Mouse (Mus musculus): ENCODE measurements around the gene Scai. TPM values are rescaled to one million over a fixed set of nuclear protein-coding genes. Genes with fewer than 3 reads are reported as not detected.

Gene Scai
- 10 to 100 TPM in 2 of 4 experiments, 1 to 10 TPM in 2; 7.0 to 17.9 (median 13.1) TPM for total RNA-seq (2022)

DNA sequence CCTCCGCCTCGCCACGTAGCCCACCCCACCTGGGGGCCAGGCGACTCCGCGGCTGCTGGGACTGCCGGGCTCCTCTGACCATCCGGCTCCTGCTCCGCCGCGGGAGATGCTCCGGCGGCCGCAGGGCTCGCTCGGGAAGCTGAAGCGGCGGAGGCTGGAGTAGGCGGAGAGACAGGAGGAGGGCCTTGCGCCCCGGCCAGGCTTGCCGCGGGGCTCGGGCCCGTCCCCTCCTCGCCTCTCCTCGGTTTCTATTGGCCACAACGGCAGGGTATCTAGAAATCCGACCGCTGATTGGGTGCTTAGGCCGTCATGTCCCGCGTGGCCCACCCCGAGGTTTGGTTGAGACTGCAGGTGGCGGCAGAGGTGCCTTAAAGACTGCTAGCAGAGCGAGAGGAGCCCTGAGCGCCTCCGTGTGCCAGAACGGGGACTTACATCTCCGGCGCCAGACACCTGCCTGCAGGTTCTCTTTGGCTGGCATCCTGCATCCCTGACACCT, at the start of gene Scai:
TSS of gene Scai (minus strand) at position 174 of the 496 bp plus-strand sequence.
- DNase-seq, result peak; percentile 99

GRCm38 (mm10) chr2:39226731-39227130, 36.2 kb upstream of the Scai start:
- DNase-seq, result no peak

- DNase-seq, result peak; percentile 95
Observed at GRCm38 (mm10) chr2:39226019-39226640, 35.6 kb upstream of the Scai start, which contains the start of gene Ppp6c. Gene Ppp6c (minus strand): TSS chr2:39226451.

DNA sequence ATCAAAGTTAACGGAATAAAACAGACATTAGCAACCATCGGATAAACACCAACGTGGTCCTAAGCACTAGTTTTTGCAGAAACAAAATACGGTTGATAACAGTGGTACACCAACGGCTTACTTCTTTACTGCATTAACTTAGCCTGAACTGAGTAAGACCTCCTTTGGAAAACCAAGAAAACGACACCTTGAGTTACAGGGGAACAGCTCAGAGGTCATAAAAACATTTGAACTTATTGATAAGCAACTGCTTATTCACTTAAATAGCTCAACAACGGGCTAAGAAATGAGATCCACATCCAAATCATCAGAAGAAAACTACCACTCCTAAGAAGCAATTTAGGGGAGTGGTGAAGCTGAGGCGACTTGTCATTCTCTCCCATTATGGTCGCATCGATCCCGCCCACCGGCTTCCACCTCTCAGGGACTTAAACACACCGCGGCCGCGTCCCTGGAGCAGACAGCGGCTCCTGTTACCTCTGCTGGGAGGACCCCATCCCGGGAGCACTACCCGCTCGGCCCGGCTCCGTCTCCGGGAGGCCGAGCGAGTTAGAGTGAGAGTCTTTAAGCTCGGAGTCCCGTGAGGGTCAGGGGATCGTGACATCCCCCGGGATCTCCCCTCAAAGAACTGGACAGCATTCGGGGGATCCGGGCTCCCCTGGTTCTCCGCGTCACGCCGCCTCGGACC, 34.9 kb upstream of the Scai start:
- peak; percentile 40 for DNase-seq

- DNase-seq, result no peak
Observed at GRCm38 (mm10) chr2:39224621-39225020, 34.1 kb upstream of the Scai start.

GRCm38 (mm10) chr2:39220010-39220409, 29.5 kb upstream of the Scai start:
- no peak for DNase-seq

DNA sequence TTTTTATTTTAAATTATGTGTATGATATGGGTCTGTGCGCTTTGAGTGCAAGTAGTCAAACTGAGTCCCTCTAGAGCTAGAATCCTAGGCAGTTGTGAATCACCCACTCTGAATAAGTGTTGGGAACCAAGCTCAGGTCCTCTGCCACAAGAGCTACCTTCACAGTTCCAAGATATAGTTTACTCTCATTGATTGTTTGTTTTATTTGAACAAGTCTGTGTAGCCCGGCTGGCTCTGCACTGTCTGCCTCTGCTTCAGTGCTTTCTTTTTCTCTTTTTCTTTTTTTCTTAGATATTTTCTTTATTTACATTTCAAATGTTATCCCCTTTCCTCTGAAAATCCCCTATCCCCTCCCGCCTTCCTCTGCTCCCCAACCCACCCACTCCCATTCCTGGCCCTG, 28.5 kb upstream of the Scai start:
- no peak for DNase-seq

DNA sequence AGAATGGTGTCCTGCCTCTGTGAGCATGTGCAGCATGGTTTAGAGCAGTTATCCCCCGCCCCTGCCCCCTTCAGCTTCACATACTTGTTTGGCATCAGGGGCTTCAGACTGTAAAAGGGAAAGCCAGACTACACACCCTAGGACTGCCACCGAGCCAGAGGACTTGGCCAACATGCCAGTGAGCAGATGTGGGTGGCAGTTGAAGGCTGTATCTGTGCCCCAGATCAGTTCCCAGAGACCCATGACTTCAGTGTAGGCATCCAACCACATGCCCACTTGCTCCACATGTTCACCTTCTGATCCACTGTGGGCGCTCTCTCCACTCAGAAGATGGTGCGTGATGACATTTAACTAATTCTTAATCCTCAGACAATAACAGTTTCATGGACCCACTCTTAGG, 26.6 kb upstream of the Scai start:
- no peak for DNase-seq

DNA sequence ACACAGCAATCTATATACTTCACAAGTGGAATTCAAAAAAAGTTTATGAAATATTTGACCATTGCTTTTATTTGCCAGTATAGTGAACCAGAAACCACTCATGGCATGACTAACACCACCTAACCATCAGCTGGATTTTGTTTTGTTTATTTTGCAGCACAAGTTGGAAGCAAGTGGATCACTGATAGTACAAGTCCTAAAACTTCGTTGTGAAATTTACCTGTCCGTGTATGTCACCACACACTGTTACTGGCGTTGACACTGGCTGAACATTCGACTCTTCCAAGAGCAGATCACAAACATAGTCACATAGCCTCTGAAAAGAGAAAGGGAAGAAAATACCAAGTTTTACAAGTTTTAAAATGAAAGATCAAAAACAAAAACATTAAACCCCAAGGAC, 20.2 kb upstream of the Scai start:
- DNase-seq, result no peak

GRCm38 (mm10) chr2:39203359-39203758, 12.8 kb upstream of the Scai start:
- DNase-seq, result no peak

DNA sequence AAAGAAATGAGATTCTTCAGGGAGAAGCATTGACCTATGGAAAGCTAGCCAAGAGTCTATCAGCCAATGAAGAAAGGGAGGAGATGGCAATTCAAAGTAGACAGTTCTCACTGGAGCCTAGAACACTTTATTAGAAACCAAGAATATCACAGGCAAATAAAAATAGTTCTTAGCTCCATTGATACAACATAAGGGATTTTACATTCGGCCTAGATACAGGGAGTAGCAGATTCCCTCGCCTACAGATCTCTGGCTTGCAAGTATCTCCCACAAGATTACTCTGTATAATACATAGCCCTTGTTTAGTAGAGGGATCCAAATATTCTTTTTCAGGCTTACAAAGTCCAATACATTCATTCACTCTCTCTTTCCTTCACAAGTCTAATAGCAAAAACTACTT, 4.3 kb upstream of the Scai start:
- no peak for DNase-seq

DNA sequence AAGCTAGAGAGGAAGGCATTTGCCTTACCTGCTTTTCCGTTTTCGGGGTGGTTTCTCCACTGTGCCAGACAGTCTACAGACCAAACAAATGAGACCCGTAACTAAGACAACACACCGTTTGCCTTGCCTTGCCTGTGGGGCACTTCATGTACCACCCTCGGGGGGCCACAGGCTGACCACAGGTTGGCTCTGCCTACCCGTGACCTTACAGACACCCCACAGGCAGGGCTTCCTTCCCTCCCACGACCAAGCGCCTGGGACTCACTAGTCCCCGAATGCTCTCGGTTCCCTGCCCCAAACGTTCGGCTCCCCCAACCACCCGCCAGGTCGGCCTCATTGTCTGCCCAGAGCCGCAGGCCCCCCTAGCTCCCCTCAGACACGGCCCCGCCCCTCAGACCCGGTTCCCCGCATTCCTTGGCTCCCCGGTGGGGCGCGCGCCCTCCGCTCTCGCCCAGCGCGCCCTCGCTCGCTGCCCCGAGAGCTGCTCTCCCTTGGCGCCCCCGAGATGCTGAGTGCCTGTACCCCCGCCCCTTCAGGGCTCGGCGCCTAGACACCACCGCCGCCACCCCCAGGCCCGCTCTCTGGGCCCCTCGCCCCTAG, 473 bp downstream of the Scai start:
- DNase-seq, result no peak

- no peak for DNase-seq
Observed at GRCm38 (mm10) chr2:39185942-39186341, 4.6 kb downstream of the Scai start.

DNA sequence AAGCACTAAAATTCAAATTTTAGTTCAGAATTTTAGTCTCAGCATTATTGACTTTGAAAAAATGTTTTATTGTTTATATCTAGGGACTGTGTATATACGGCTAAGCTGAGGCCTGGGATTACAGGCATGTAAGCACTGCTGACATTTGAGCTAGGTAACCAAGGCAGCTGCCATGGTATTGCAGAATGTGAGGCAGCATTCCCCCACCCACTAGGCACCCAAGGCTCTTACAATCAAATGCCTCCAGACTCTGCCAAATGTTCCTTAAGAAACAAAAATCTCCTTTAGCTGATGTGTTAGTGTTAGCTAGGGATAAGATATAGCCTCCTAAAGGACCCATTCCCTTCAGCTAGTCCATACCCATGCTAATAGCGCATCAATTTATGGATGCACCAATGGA, 6.9 kb downstream of the Scai start:
- no peak for DNase-seq

DNA sequence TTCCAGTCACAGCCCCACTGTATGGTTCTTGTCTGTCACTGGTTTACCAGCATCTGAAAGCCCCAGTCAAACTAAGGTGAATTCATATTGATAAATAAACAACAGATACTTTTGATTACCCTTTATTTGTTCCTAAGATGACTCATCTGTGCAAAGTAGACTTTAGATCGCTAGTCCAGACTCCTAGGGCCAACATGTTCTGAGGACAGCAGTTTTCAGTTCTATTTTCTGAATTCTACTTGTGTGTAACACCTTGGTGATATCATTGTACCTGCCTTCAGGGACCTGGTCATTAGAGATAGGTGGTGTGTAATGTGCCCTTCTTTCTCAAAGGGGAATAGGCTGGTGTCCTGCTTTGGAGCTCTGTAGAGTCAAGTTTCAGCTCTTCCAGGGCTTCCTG, 29.5 kb downstream of the Scai start:
- no peak for DNase-seq

DNA sequence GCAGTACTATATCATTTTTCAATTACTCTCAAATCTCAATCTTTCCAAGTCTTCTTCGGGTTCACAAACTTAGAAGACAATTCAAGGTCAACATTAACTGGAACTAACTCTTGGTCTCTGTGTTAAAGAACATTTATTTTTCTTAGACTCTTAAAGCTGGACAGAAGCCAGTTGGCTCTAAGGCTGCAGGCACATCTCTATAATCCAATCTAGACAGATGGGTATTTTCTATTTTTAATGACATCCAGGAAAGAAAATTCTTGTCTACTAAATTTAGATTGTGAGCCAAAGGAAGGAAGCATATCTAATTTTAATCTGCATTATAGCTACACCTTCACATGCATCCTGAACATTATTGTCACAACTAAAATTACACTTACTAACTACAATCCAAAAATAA, 32.6 kb downstream of the Scai start:
- DNase-seq, result no peak

DNA sequence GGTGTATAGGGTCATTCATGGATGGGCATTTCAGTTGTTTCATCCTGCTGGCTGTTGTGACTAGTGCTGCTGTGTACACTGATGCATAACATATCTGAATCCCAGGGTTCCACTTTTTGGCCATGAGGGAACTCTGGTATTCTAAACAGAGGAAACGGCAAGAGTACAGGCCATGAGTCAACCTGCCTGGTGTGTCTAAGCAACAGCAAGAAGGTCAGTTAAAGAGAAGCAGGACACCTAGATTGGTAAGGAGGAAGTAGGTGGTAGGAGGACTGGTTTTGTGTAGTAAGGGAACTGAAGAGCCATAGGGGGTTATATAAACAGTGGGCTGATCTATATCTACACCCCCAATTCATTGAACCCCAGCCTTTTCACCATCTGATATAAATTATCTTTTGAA, 33.7 kb downstream of the Scai start:
- DNase-seq, result no peak

DNA sequence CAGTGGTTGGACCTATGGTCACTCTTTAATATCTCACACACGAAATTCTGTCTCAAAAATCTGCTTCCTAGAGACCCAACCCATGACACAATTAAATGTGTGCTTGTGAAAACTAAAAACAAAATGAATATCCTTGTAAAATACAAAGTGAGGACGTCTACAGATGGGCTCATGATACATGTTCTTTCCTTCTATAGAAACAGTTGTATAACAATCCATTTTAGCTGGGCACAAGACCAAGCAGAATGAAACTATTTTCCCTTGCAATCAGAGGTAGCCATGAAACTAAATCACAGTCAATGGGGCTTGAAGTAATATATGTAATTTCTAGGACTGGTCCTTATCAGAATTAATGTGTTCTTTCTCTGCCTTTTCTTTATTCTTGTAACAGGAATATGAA, 39.6 kb downstream of the Scai start:
- no peak for DNase-seq

DNA sequence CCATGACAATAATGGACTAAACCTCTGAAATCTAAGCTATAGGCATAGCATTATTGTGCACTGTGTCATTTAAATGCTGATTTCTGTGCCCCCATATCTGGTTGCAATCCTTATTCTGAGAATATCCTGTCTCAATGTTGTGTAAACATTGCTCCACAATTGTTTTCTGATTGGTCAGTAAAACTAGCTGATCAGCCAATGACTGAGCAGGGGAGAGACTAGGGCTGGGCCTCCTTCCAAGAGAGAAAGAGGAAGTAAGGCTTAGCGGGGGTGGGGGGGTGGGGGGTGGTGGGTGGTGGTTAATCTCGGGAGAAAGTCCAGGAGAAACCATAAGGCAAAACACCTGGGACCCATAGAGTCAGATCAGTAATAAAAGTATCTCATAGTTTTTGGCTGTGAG, 42.5 kb downstream of the Scai start:
- no peak for DNase-seq

DNA sequence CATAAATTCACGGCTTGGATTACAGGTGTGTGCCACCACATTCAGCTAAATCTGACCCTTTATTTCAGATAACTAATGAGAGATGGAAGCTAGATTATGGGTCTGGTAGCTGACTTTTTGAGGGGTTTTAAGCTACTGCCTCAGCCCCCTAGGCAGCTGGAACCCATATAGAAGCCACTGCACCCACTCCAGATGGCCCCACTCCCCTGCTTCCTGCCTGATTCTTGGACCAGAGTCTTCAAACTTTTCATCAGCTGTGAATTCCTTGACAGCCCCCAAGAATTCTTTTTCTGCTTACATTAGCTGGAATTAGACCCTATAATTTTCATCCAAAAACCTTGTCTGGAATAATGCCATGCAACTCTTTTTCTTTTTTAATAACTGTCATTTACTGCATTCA, 44.1 kb downstream of the Scai start:
- no peak for DNase-seq

DNA sequence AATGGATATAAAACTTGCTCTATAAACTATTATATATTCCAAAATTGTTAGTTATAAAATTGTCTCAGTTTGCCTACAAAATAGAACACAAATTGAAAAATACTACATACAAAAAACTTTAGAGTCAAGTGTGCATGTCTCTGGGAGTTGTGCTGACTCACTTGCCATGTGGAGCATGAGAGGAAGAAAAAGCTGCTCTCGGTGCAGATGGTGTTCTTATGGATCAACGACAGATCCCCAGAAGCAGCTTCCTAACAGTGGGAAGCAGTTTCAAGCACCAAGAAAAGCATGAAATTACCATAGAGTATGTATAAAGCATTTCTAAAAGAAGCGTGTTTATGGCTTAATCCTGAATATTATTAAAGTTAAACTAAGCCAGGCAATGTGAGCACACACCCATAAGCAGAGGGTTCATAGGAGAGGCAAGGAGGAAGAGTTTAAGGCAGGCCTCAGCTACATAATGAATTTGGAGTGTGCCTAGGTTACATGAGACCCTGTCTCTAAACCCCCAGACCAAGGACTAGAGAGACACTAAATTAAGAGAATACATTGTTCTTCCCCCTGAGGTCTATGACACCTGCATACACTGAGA, 48.1 kb downstream of the Scai start:
- no peak for DNase-seq

DNA sequence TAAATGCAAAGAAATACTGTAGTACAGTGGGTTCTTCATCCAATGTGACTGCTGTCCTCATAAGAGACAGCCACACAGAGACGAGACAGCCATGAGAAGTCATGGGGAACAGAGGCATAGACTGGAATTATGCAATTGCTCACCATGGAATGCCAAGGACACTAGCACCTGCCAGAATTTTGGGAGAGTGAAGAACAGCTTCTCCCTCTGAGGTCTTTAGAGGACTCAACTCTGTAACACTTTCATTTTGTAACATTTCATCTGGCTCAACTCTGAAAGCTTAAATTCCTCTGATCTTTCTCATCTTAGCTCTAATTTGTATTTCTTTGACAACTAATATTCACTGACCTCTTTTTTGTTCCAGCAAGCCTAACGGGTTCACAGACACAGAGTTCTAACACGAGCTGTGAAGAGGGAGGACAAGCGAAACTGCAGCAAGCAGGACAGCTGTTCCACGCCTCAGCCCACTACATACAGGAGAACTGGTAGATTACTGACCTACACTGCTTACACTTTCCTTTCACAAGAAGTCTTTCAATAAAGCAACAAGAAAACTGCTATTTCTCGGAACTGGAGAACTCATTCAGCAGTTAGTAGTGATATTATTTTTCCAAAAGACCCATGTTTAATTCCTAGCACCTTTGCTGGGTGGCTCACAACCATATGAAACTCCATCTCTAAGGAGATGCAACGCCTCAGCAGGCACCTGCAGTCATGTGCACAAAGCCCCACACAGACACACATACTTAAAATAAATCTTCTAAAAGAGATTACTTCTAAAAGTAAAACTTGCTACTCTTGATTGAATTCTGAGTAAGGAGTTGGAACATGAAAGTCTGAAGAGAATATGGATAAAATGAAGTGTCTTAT, 49.7 kb downstream of the Scai start:
- DNase-seq, result peak; percentile 34

Measured in adrenal gland, adult 8-10 months (tissue).